8 mouse cellular contexts compared by ENCODE assay signal in genomic region chrX:12129230-12129629, GRCm38 (mm10). TPM values are rescaled to one million over a fixed set of nuclear protein-coding genes. Genes with fewer than 3 reads are reported as not detected.
DNase-seq lines count a peak whose midpoint lies in the region; ATAC-seq lines count a peak whose summit lies in the region.

No protein-coding gene starts in this region.

- peak overlapping the region; percentile 58; the same call in 1 of the 2 replicates for H3K4me3 ChIP-seq in embryonic facial prominence, embryonic 13.5 days
- H3K4me3 ChIP-seq in heart, embryonic 14.5 days (ENCODE audit: control insufficient read depth in 1 of 2, insufficient read depth in 1 of 2, low read depth in 1 of 2, low read length in 2 of 2), result peak overlapping the region; percentile 23 to 64
- no peak overlapping the region for H3K4me3 ChIP-seq in kidney, embryonic 14.5 days (ENCODE audit: low read length)
- no peak overlapping the region for H3K4me3 ChIP-seq in stomach, embryonic 15.5 days (replicated peaks)

- H3K9ac ChIP-seq in embryonic facial prominence, embryonic 13.5 days, result peak overlapping the region; percentile 27; the same call in 1 of the 2 replicates
- H3K9ac ChIP-seq in heart, embryonic 14.5 days (ENCODE audit: low read length), result peak overlapping the region; percentile 65
- H3K9ac ChIP-seq in kidney, embryonic 14.5 days (ENCODE audit: low read depth, low read length), result peak overlapping the region; percentile 28; the same call in 1 of the 2 replicates
- no peak overlapping the region; the same call in 1 of the 2 replicates for H3K9ac ChIP-seq in stomach, embryonic 15.5 days

- H3K27ac ChIP-seq in embryonic facial prominence, embryonic 13.5 days, result peak overlapping the region; percentile 71
- H3K27ac ChIP-seq in heart, embryonic 14.5 days (replicated peaks in 1 of 2; ENCODE audit: control insufficient read depth in 1 of 2, insufficient read depth in 1 of 2, low read depth in 2 of 2, low read length in 2 of 2), result peak overlapping the region; percentile 70 to 86
- peak overlapping the region; percentile 38; the same call in 1 of the 2 replicates for H3K27ac ChIP-seq in kidney, embryonic 14.5 days (ENCODE audit: low read depth, low read length)
- H3K27ac ChIP-seq in stomach, embryonic 15.5 days, result peak overlapping the region; percentile 79

- H3K4me2 ChIP-seq in embryonic facial prominence, embryonic 13.5 days, result peak overlapping the region; percentile 64
- peak overlapping the region; percentile 73 for H3K4me2 ChIP-seq in heart, embryonic 14.5 days (ENCODE audit: low read length)
- peak overlapping the region; percentile 59 for H3K4me2 ChIP-seq in kidney, embryonic 14.5 days (replicated peaks; ENCODE audit: low read depth, low read length)
- peak overlapping the region; percentile 60 for H3K4me2 ChIP-seq in stomach, embryonic 15.5 days

- ATAC-seq in embryonic facial prominence, embryonic 13.5 days (ENCODE audit: insufficient number of reproducible peaks, insufficient read depth, low FRiP score, low TSS enrichment, low read depth), result no peak
- no peak for ATAC-seq in heart, embryonic 14.5 days (ENCODE audit: insufficient number of reproducible peaks, insufficient read depth, low FRiP score, low read depth)
- ATAC-seq in kidney, embryonic 14.5 days (ENCODE audit: low FRiP score, low TSS enrichment), result no peak
- ATAC-seq in stomach, embryonic 15.5 days (ENCODE audit: insufficient read depth, low FRiP score, low read depth), result no peak

- H3K4me1 ChIP-seq in embryonic facial prominence, embryonic 13.5 days, result peaks cover 71% of the 10 kb centered on the region
- H3K4me1 ChIP-seq in heart, embryonic 14.5 days (ENCODE audit: control insufficient read depth in 2 of 2, insufficient read depth in 2 of 2, low read length in 2 of 2), result peaks cover 21 to 25% of the 10 kb centered on the region in 2 experiments
- H3K4me1 ChIP-seq in kidney, embryonic 14.5 days (ENCODE audit: control insufficient read depth, insufficient read depth, low read length), result peaks cover 13% of the 10 kb centered on the region; the same call in 1 of the 2 replicates
- H3K4me1 ChIP-seq in stomach, embryonic 15.5 days, result peaks cover 7% of the 10 kb centered on the region

- no peaks in the 10 kb centered on the region for H3K36me3 ChIP-seq in embryonic facial prominence, embryonic 13.5 days
- H3K36me3 ChIP-seq in heart, embryonic 14.5 days (ENCODE audit: control insufficient read depth, insufficient read depth, low read length), result no peaks in the 10 kb centered on the region
- no peaks in the 10 kb centered on the region for H3K36me3 ChIP-seq in kidney, embryonic 14.5 days (ENCODE audit: control insufficient read depth, insufficient read depth, low read length)
- H3K36me3 ChIP-seq in stomach, embryonic 15.5 days, result no peaks in the 10 kb centered on the region

- peaks cover 99% of the 10 kb centered on the region for H3K27me3 ChIP-seq in embryonic facial prominence, embryonic 13.5 days
- peaks cover 50% of the 10 kb centered on the region for H3K27me3 ChIP-seq in heart, embryonic 14.5 days (ENCODE audit: control insufficient read depth, insufficient read depth, low read length)
- peaks cover 46% of the 10 kb centered on the region for H3K27me3 ChIP-seq in kidney, embryonic 14.5 days (ENCODE audit: control insufficient read depth, insufficient read depth, low read length)
- peaks cover 52% of the 10 kb centered on the region for H3K27me3 ChIP-seq in stomach, embryonic 15.5 days (replicated peaks)

- WGBS in embryonic facial prominence, embryonic 13.5 days, result 3% methylated on average over 24 of the region's 24 CpGs
- 3% methylated on average over 24 of the region's 24 CpGs for WGBS in heart, embryonic 14.5 days
- 9% methylated on average over 24 of the region's 24 CpGs for WGBS in kidney, embryonic 14.5 days
- 28% methylated on average over 24 of the region's 24 CpGs for WGBS in stomach, embryonic 15.5 days

- peak; percentile 81 for DNase-seq in 416B (ENCODE audit: low read depth)
- DNase-seq in CD4-positive, CD25-positive, alpha-beta regulatory T cell, adult 2 months (ENCODE audit: low read depth, low spot score), result peak; percentile 83
- DNase-seq in lung, postnatal 25 days (ENCODE audit: low spot score), result peak; percentile 78
- no peak for DNase-seq in frontal cortex, postnatal 10 days (ENCODE audit: low spot score in 2 of 2)

- no peaks in the 10 kb centered on the region for H3K9me3 ChIP-seq in embryonic facial prominence, embryonic 13.5 days
- no peaks in the 10 kb centered on the region for H3K9me3 ChIP-seq in heart, embryonic 14.5 days (ENCODE audit: control insufficient read depth, low read length)
- no peaks in the 10 kb centered on the region for H3K9me3 ChIP-seq in kidney, embryonic 14.5 days (ENCODE audit: control insufficient read depth, low read length)
- H3K9me3 ChIP-seq in stomach, embryonic 15.5 days, result no peaks in the 10 kb centered on the region

RNA-seq across cellular contexts. Expression of gene Bcor, which starts 30.9 kb away (rescaled TPM):
- polyA plus RNA-seq in embryonic facial prominence, embryonic 13.5 days (2015; fragmentation: Nextera tagmentation; extraction: Ambion mirVana), result 16.7 and 17.4 TPM in 2 replicates
- 17.0 and 17.7 TPM in 2 replicates for polyA plus RNA-seq in heart, embryonic 14.5 days (2014; fragmentation: Nextera tagmentation; extraction: Ambion mirVana)
- 16.3 and 24.1 TPM in 2 replicates for polyA plus RNA-seq in kidney, embryonic 14.5 days (2014; fragmentation: Nextera tagmentation; extraction: Ambion mirVana)
- 13.1 and 14.0 TPM in 2 replicates for polyA plus RNA-seq in stomach, embryonic 15.5 days (2015; fragmentation: Nextera tagmentation; extraction: Ambion mirVana)

Comparison
In these comparisons a context has a peak if more than half of its experiments do, and no peak if none do; other contexts are left out.
1. DNase-seq: peak in 416B (single experiment), CD4-positive, CD25-positive, alpha-beta regulatory T cell, adult 2 months (single experiment) and lung, postnatal 25 days (single experiment); none in frontal cortex, postnatal 10 days (0 of 2).
2. H3K4me3 ChIP-seq: peak in embryonic facial prominence, embryonic 13.5 days (single experiment) and heart, embryonic 14.5 days (2 of 2); none in kidney, embryonic 14.5 days (single experiment) and stomach, embryonic 15.5 days (single experiment).
3. Peak in every context shown above with its lines, with median percentiles within 50 percentile points of each other: H3K27ac ChIP-seq and H3K4me2 ChIP-seq.